Mouse (Mus musculus) cerebellum, adult 2 months (tissue): ENCODE data around the gene Stxbp2. TPM values are rescaled to one million over a fixed set of nuclear protein-coding genes. Genes with fewer than 3 reads are reported as not detected.

ENCODE experiments used
- DNase-seq, 2 experiments: peaks; one replicate each; pipeline ENCODE4 v3.0.0; 2021
- H3K27ac ChIP-seq: fragments of 200-500 bp; 2 replicates; pipeline ENCODE4 v1.5.1; 2012; ENCODE audit warnings: low read length, control low read depth, inconsistent platforms; ENCODE audit not compliant: insufficient read depth
- H3K27me3 ChIP-seq: fragments of 200-500 bp; 2 replicates; pipeline ENCODE4 v1.6.1; 2012; ENCODE audit warnings: inconsistent platforms, mild to moderate bottlenecking, low read length, moderate library complexity; ENCODE audit not compliant: control insufficient read depth, insufficient read depth
- H3K4me1 ChIP-seq: fragments of 200-500 bp; 2 replicates; pipeline ENCODE4 v1.6.1; 2011; ENCODE audit warnings: low read length; ENCODE audit not compliant: control insufficient read depth, insufficient read depth
- H3K4me3 ChIP-seq: fragments of 200-500 bp; replicated peaks from 2 replicates; pipeline ENCODE3; 2011; ENCODE audit warnings: mild to moderate bottlenecking, low read depth, low read length, control low read depth; ENCODE audit not compliant: insufficient read depth
- CTCF ChIP-seq: fragments of 200-500 bp; IDR thresholded peaks from 2 replicates; pipeline ENCODE4 v1.5.1; 2011; ENCODE audit warnings: low read depth, mild to moderate bottlenecking, control low read depth, low read length, moderate library complexity, borderline replicate concordance; ENCODE audit not compliant: insufficient read depth
- POLR2A ChIP-seq: fragments of 200-500 bp; IDR thresholded peaks from 2 replicates; pipeline ENCODE4 v1.6.1; 2011; ENCODE audit warnings: low read length, control low read depth, borderline replicate concordance; ENCODE audit not compliant: insufficient read depth
- WGBS: fragments of 180-500 bp; shearing (Covaris S2); methylation state at CpG from one replicate; pipeline ENCODE4 v1.1.7; 2018; 5-methylcytosine and 5-hydroxymethylcytosine counted together
- polyA plus RNA-seq: library from polyadenylated mRNA; depleted of rRNA; stranded (reverse); fragments of >200 nt; gene quantifications from 2 replicates; pipeline ENCODE4 v1.2.3, GENCODE M21; 2012

The Stxbp2 gene
- polyA plus RNA-seq, 1 experiment: 204 TPM

- peak overlapping the region; percentile 28; the same call in 1 of the 2 replicates for H3K27ac ChIP-seq
- WGBS: 74% methylated on average over 6 of the region's 6 CpGs
- H3K27me3 ChIP-seq: no peaks in the 10 kb centered on the region
- peaks cover 10% of the 10 kb centered on the region for H3K4me1 ChIP-seq
- H3K4me3 ChIP-seq: no peak overlapping the region
- TF ChIP-seq POLR2A (no peak), CTCF (no peak)
- DNase-seq: no peak
Observed at GRCm38 (mm10) chr8:3609816-3610150, 21.0 kb upstream of the Stxbp2 start.

- DNase-seq: peak; percentile 99 to 100
- TF ChIP-seq CTCF (no peak), POLR2A (peak; percentile 83)
- H3K27me3 ChIP-seq: no peaks in the 10 kb centered on the region
- under 1% methylated on average over 37 of the region's 37 CpGs for WGBS
- H3K4me3 ChIP-seq: peak within 1 kb of the TSS; percentile 97
- H3K27ac ChIP-seq: peak within 1 kb of the TSS; percentile 43; the same call in 1 of the 2 replicates
- peaks cover 3% of the 10 kb centered on the region; the same call in 1 of the 2 replicates for H3K4me1 ChIP-seq
Observed at GRCm38 (mm10) chr8:3621199-3621970, 9.4 kb upstream of the Stxbp2 start, which contains the start of the genes Xab2 and Pet100. Gene Xab2 (minus strand): TSS chr8:3621316. Gene Pet100 (plus strand): TSS chr8:3621548.

- no peak for DNase-seq
- Histone ChIP-seq H3K27me3 (no peaks in the 10 kb centered on the region), H3K4me3 (peak overlapping the region; percentile 39), H3K4me1 (peaks cover 3% of the 10 kb centered on the region; the same call in 1 of the 2 replicates), H3K27ac (no peak overlapping the region)
- TF ChIP-seq POLR2A (no peak), CTCF (no peak)
- WGBS: 57% methylated on average over 8 of the region's 8 CpGs
Observed at GRCm38 (mm10) chr8:3622119-3622518, 8.6 kb upstream of the Stxbp2 start.

DNA sequence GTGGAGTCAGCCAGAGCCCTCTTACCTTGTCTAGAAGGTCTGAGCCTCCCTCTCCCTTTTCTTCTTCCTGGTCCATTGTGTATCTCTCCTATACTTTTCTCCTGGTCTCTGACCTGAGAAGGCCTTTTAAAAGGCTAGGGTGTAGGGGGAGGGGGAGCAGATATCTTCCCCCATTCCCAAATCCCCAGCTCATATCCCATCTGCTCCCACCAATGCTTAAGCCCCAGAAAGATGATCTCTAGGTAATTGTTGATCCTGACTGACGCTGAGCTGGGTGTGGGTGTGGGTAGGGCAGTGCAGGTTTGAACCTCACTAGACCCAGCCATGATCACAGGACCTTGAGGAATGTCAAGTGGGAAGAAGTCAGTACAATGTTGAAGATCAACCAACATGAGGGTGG lies 5.3 kb upstream of the Stxbp2 start, which contains the start of gene Pcp2:
Pcp2 (minus strand) TSS at position 101 of the 400 bp plus-strand sequence.
- H3K4me1 ChIP-seq: peaks cover 3% of the 10 kb centered on the region; the same call in 1 of the 2 replicates
- H3K4me3 ChIP-seq: no peak within 1 kb of the TSS
- 59% methylated on average over 1 of the region's 1 CpGs for WGBS
- TF ChIP-seq CTCF (no peak), POLR2A (no peak)
- H3K27me3 ChIP-seq: no peaks in the 10 kb centered on the region
- H3K27ac ChIP-seq: no peak within 1 kb of the TSS
- no peak for DNase-seq

- Histone ChIP-seq H3K4me1 (peaks cover 3% of the 10 kb centered on the region; the same call in 1 of the 2 replicates), H3K27me3 (no peaks in the 10 kb centered on the region), H3K4me3 (no peak overlapping the region), H3K27ac (no peak overlapping the region)
- WGBS: 57% methylated on average over 5 of the region's 5 CpGs
- no peak for DNase-seq
- no peak for TF ChIP-seq CTCF
- no peak for TF ChIP-seq POLR2A
Observed at GRCm38 (mm10) chr8:3626971-3627370, 3.8 kb upstream of the Stxbp2 start.

DNA sequence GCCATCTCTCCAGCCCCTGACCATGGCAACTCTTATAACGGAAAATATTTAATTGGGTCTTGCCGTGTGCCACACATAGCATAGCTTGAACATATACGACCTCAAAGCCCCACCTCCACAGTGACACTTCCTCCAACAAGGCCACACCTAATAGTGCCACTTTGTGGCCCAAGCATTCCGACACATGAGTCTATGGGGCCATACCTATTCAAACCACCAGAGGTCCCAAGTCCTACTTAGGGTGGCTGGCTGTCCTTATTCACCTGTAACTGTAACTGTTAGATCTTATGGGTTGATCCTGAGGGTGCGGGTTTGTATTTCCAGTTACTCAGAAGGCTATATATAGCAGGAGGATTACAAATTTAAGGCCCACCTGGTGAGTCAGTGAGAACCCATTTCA lies 2.7 kb upstream of the Stxbp2 start:
- Histone ChIP-seq H3K27me3 (no peaks in the 10 kb centered on the region), H3K4me1 (0 out of 2 replicates have a peak, but pooled peaks cover 3% of the 10 kb centered on the region), H3K4me3 (no peak overlapping the region), H3K27ac (no peak overlapping the region)
- DNase-seq: peak in 1 of 2 experiments; percentile 42
- 20% methylated on average over 5 of the region's 5 CpGs for WGBS
- no peak for TF ChIP-seq POLR2A
- peak; percentile 56 for TF ChIP-seq CTCF

DNA sequence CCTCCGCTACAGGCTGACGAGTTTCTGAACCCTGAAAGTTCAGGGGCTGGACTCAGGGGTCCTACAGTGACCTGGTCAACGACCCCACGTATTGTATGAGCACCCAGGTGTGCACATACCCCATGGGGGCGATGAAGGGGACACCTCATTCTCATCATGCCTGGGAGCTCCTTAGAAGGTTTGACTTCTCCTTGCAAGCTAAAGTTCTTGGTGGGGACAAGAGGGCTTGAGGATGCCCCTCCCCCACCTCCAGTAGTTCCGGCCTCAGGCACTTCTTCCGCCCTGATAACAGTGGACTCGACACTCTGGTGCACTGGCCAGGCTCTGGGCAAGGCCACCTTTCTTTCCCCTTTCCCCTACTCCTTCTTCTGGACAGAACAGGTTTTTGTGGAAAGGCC lies 722 bp downstream of the Stxbp2 start:
- no peak for DNase-seq
- Histone ChIP-seq H3K27me3 (no peaks in the 10 kb centered on the region), H3K4me1 (0 out of 2 replicates have a peak, but pooled peaks cover 3% of the 10 kb centered on the region), H3K4me3 (peak overlapping the region; percentile 75), H3K27ac (no peak overlapping the region)
- WGBS: 26% methylated on average over 8 of the region's 8 CpGs
- TF ChIP-seq POLR2A: no peak
- no peak for TF ChIP-seq CTCF

DNA sequence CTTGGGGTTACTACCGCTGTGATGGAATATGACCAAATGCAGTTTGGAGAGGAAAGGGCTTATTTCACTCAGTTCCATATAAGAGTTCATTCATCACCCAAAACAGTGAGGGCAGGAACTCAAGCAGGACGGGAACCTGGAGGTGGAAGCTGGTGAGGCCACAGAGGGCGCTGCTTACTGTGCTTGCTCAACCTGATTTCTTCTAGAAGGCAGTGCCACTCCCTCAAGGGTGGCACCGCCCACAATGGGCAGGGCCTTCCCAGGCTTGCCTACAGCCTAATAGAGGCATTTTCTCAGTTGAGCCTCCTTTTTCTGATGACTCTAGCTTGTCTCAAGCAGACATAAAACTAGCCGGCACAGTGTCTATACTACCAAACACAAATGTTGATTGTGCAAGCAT lies 15.0 kb downstream of the Stxbp2 start:
- no peak for TF ChIP-seq POLR2A
- no peak for TF ChIP-seq CTCF
- 28% methylated on average over 5 of the region's 5 CpGs for WGBS
- no peak overlapping the region for H3K4me3 ChIP-seq
- peak; percentile 20 to 25 for DNase-seq
- H3K27me3 ChIP-seq: no peaks in the 10 kb centered on the region
- no peak overlapping the region for H3K27ac ChIP-seq
- H3K4me1 ChIP-seq: no peaks in the 10 kb centered on the region
